Mouse (Mus musculus): ENCODE results near the gene Camk1d.

DNA sequence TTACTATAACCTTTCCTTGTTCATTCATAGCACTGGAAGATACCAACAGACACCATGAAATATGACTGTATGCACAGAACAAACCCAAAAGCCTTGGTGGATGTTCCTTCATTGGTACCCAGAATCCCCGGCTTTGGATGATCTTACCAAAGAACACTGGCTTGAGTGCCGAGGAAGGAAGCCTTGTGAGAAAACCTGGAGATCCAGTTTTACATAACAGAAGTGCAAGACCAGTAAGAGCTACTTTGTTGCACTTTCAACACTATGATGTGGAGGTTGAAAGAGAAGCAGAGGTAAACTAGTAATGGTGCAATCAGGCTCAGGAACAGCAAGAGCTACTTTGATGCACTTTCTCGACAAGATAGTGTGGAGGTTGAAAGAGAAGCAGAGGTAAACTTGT, 234.4 kb downstream of the Camk1d start:
- TF ChIP-seq POLR2A (IDR thresholded peaks at IDR 0.05; ENCODE audit: borderline replicate concordance, insufficient read depth, low read length) (no peak), CTCF (IDR thresholded peaks at IDR 0.05; ENCODE audit: borderline replicate concordance, insufficient read depth, low read depth, low read length) (no peak)
